Mouse (Mus musculus) brain, embryonic 14.5 days (tissue): ENCODE measurements around the gene Ubald2.
A peak's percentile ranks its signal among the peaks of the same experiment; 100 is the strongest.

Experiments
- CTCF ChIP-seq: fragments of 200-500 bp; IDR thresholded peaks from 2 replicates; pipeline ENCODE4 v1.5.1; 2012; ENCODE audit warnings: inconsistent platforms, mild to moderate bottlenecking, moderate library complexity, borderline replicate concordance; ENCODE audit not compliant: insufficient read depth, insufficient read length; ENCODE audit errors: extremely low read depth
- POLR2A ChIP-seq: fragments of 200-500 bp; IDR thresholded peaks from 2 replicates; pipeline ENCODE4 v1.6.1; 2012; ENCODE audit warnings: mild to moderate bottlenecking, inconsistent platforms, borderline replicate concordance; ENCODE audit not compliant: poor library complexity, insufficient read depth, insufficient read length, severe bottlenecking; ENCODE audit errors: extremely low read depth

GRCm38 (mm10) chr11:116412904-116413630 is 20.8 kb upstream of the Ubald2 start, which contains the start of gene Rnf157:
- TF ChIP-seq CTCF (no peak), POLR2A (peak; percentile 88)
